Mouse (Mus musculus): ENCODE data around the gene Sfn.

DNA sequence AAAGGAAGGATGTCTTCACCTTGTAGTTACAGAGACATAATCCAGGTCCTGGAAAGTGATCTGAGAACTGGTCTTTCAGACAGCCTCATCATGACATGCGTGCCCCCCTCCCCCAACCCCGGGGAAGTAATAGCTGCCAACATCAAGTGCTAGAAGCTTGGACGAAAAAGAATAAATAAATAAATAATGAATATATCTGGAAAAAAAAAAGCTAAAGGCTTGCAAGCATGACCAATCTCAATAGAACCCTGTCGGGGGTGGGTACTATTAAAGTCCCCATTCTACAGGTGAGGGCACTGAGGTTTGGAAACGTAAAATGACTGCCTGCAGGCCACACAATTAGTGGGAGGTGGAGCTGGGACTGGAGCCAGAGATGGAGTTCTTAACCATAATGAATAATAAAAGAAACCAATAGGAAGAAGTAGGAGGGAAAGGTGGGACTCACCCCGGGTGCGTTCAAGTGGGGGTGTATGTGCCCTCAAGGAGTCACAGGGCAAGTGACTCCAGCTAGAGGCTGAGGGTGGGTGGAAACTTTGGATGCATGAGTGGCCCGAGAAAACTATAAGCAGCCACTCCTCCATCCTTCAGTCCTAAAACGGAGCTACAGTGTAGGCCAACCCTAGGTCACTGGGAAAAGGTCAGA lies 29.9 kb upstream of the Sfn start:
- TF ChIP-seq CTCF (conservative IDR thresholded peaks at IDR 0.05; ENCODE audit: insufficient read depth, insufficient read length, low read depth, low read length) (no peak), POLR2A (IDR thresholded peaks at IDR 0.05; ENCODE audit: low read depth, low read length) (no peak)

Data from kidney, adult 2 months (tissue).